Mouse (Mus musculus): ENCODE measurements around the gene Mtnr1a.

DNA sequence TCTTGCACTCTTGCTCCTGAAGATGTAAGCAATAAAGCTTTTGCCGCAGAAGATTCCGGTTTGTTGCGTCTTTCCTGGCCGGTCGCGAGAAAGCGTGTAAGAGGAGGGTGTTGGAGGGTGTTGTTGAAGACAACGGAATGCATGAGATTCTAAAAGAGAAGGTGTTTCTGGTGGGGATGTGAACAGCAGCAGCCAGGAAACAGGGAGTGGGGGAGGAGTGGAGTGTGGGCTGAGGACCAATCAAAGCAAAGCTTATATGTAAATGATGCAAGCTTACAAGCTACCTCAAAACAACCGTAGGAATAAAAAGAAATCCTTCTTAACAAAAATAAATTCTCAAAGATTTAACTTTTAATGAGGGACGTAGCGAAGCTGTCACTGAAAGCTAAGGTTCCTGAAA, 6.6 kb upstream of the Mtnr1a start:
- TF ChIP-seq POLR2A (IDR thresholded peaks at IDR 0.05; ENCODE audit: borderline replicate concordance, extremely low read depth, low read depth, low read length) (no peak), CTCF (IDR thresholded peaks at IDR 0.05; ENCODE audit: insufficient read depth, low read length) (no peak)

All from lung, adult 2 months (tissue).